12 mouse cellular contexts compared by ENCODE assay signal in the genomic region with DNA sequence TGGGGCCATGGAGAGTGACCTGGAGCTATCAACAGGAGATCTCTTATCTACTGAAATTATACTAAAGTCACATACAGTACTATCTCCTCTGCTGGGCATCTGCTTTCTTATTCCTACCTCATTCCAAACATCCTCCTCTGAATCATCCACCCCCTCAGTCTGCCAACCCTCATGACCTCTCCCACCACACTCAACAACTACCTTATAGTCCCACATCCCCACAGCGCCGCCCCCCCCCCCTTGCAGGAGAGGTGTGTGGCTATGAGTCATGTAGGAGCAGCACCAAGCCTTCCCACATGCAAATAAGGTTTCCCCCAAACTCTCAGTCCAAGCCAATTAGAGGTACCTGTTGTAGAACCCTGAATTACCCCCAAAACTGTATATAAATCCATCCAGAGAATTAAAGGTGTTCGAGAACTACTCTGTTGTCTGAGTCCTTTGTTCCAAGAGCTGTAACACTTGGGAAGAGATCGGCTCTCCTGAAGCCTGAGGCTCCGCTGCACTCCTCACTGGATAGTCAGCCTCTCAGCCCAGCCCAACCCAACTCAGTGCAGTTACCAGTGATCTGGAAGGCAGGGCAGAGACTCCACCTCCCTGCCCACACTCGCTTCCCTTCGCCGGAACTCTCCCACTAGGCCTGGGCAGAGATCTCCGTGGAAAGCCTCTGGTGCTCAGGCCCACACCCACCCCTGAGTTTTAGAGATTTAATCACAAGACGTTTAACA.
DNase-seq lines count a peak whose midpoint lies in the region; ATAC-seq and TF ChIP-seq lines count a peak whose summit lies in the region.
"Had no signal": no experiment of that assay in that cellular context is flagged by ENCODE, and none has a peak within 500 bp of the region (broad histone marks: within the 10 kb centered on the region; RNA-seq: fewer than 3 reads in every experiment).

No protein-coding gene starts in this region.

- no peak for TF ChIP-seq CTCF in lung, postnatal 0 days (IDR thresholded peaks at IDR 0.05)
- TF ChIP-seq CTCF in layer of hippocampus, adult 2 months (conservative IDR thresholded peaks at IDR 0.05) = no peak

- peak; percentile 54; the same call in 1 of the 2 replicates for ATAC-seq in heart, embryonic 12.5 days (ENCODE audit: insufficient number of reproducible peaks, low FRiP score)
- ATAC-seq in common myeloid progenitor, adult 5-6 weeks (replicated peaks; ENCODE audit: low read depth, poor library complexity, severe bottlenecking) = peak; percentile 73
- peak; percentile 68 for ATAC-seq in lung, postnatal 0 days
- no peak for ATAC-seq in forebrain, embryonic 12.5 days (ENCODE audit: low FRiP score)
- ATAC-seq: forebrain, embryonic 15.5 days had no signal

- H3K4me2 ChIP-seq in heart, embryonic 12.5 days = peak overlapping the region; percentile 27; the same call in 1 of the 2 replicates
- no peak overlapping the region for H3K4me2 ChIP-seq in lung, postnatal 0 days (replicated peaks; ENCODE audit: low read depth, low read length)
- no peak overlapping the region for H3K4me2 ChIP-seq in forebrain, embryonic 12.5 days
- H3K4me2 ChIP-seq: forebrain, embryonic 15.5 days; midbrain, embryonic 12.5 days had no signal

- no peaks in the 10 kb centered on the region for H3K27me3 ChIP-seq in heart, embryonic 12.5 days (replicated peaks)
- no peaks in the 10 kb centered on the region for H3K27me3 ChIP-seq in lung, postnatal 0 days (replicated peaks; ENCODE audit: insufficient read depth, low read length)
- no peaks in the 10 kb centered on the region for H3K27me3 ChIP-seq in forebrain, embryonic 12.5 days
- H3K27me3 ChIP-seq: forebrain, embryonic 15.5 days; midbrain, embryonic 12.5 days had no signal

- no peak overlapping the region for H3K9ac ChIP-seq in heart, embryonic 12.5 days
- H3K9ac ChIP-seq in lung, postnatal 0 days (replicated peaks; ENCODE audit: low read depth) = no peak overlapping the region
- no peak overlapping the region for H3K9ac ChIP-seq in forebrain, embryonic 12.5 days
- H3K9ac ChIP-seq: forebrain, embryonic 15.5 days; midbrain, embryonic 12.5 days had no signal

- no peak for DNase-seq in heart, adult 8-10 months (ENCODE audit: low spot score)
- peak; percentile 64 for DNase-seq in CD4-positive helper T cell, adult 2 months (ENCODE audit: low read depth, low spot score)
- peak; percentile 41 for DNase-seq in lung, postnatal 0 days (ENCODE audit: low spot score)
- DNase-seq in spleen, adult 18-20 months = no peak
- DNase-seq in layer of hippocampus, adult 2 months (ENCODE audit: low spot score in 2 of 2) = no peak
- DNase-seq: cerebellum, postnatal 14 days; right cerebral cortex, postnatal 4 days had no signal

- H3K4me3 ChIP-seq in heart, embryonic 12.5 days = no peak overlapping the region
- no peak overlapping the region for H3K4me3 ChIP-seq in lung, postnatal 0 days (ENCODE audit: low read depth, low read length)
- H3K4me3 ChIP-seq in forebrain, embryonic 12.5 days (replicated peaks) = no peak overlapping the region
- H3K4me3 ChIP-seq in layer of hippocampus, adult 2 months = no peak overlapping the region
- H3K4me3 ChIP-seq: forebrain, embryonic 15.5 days; midbrain, embryonic 12.5 days had no signal

- peaks cover 4% of the 10 kb centered on the region for H3K36me3 ChIP-seq in heart, embryonic 12.5 days
- H3K36me3 ChIP-seq in lung, postnatal 0 days (ENCODE audit: insufficient read depth, low read length) = peaks cover 4% of the 10 kb centered on the region; the same call in 1 of the 2 replicates
- H3K36me3 ChIP-seq in forebrain, embryonic 12.5 days (replicated peaks) = peaks cover 13% of the 10 kb centered on the region; the same call in 1 of the 2 replicates

- H3K9me3 ChIP-seq in heart, embryonic 12.5 days (replicated peaks) = no peaks in the 10 kb centered on the region
- no peaks in the 10 kb centered on the region for H3K9me3 ChIP-seq in lung, postnatal 0 days (ENCODE audit: low read length)
- H3K9me3 ChIP-seq in forebrain, embryonic 12.5 days = no peaks in the 10 kb centered on the region
- H3K9me3 ChIP-seq: forebrain, embryonic 15.5 days; midbrain, embryonic 12.5 days had no signal

- H3K27ac ChIP-seq in heart, embryonic 12.5 days (ENCODE audit: poor library complexity, severe bottlenecking) = peak overlapping the region; percentile 61
- peak overlapping the region; percentile 6; the same call in 1 of the 2 replicates for H3K27ac ChIP-seq in lung, postnatal 0 days (ENCODE audit: low read length)
- no peak overlapping the region for H3K27ac ChIP-seq in forebrain, embryonic 12.5 days
- no peak overlapping the region; the same call in 1 of the 2 replicates for H3K27ac ChIP-seq in layer of hippocampus, adult 2 months
- H3K27ac ChIP-seq: forebrain, embryonic 15.5 days; midbrain, embryonic 12.5 days had no signal

- peaks cover 72% of the 10 kb centered on the region for H3K4me1 ChIP-seq in heart, embryonic 12.5 days (replicated peaks)
- peaks cover 8% of the 10 kb centered on the region; the same call in 1 of the 2 replicates for H3K4me1 ChIP-seq in lung, postnatal 0 days (ENCODE audit: insufficient read depth, low read depth, low read length)
- peaks cover 6% of the 10 kb centered on the region; the same call in 1 of the 2 replicates for H3K4me1 ChIP-seq in forebrain, embryonic 12.5 days

- TF ChIP-seq EP300 in lung, postnatal 0 days (IDR thresholded peaks at IDR 0.05) = no peak

- 32% methylated on average over 10 of the region's 10 CpGs for WGBS in heart, embryonic 12.5 days
- WGBS in lung, postnatal 0 days = 44% methylated on average over 10 of the region's 10 CpGs
- whole genome bisulfite sequencing in forebrain, embryonic 12.5 days = 81% methylated on average over 10 of the region's 10 CpGs

Comparison
In these comparisons a context has a peak if more than half of its experiments do, and no peak if none do; other contexts are left out.
1. H3K27ac ChIP-seq: peak in heart, embryonic 12.5 days (single experiment) and lung, postnatal 0 days (single experiment); none in forebrain, embryonic 12.5 days (single experiment) and layer of hippocampus, adult 2 months (single experiment).
2. DNase-seq: peak in CD4-positive helper T cell, adult 2 months (single experiment) and lung, postnatal 0 days (single experiment); none in heart, adult 8-10 months (single experiment), spleen, adult 18-20 months (0 of 2) and layer of hippocampus, adult 2 months (0 of 2).